Mouse (Mus musculus): ENCODE measurements around the gene Metap1.
"Not testable (repeated sequence)": the region's sequence is repeated elsewhere in the genome, so short reads cannot be mapped to it uniquely, and the experiment has no call there.

The Metap1 gene

DNA sequence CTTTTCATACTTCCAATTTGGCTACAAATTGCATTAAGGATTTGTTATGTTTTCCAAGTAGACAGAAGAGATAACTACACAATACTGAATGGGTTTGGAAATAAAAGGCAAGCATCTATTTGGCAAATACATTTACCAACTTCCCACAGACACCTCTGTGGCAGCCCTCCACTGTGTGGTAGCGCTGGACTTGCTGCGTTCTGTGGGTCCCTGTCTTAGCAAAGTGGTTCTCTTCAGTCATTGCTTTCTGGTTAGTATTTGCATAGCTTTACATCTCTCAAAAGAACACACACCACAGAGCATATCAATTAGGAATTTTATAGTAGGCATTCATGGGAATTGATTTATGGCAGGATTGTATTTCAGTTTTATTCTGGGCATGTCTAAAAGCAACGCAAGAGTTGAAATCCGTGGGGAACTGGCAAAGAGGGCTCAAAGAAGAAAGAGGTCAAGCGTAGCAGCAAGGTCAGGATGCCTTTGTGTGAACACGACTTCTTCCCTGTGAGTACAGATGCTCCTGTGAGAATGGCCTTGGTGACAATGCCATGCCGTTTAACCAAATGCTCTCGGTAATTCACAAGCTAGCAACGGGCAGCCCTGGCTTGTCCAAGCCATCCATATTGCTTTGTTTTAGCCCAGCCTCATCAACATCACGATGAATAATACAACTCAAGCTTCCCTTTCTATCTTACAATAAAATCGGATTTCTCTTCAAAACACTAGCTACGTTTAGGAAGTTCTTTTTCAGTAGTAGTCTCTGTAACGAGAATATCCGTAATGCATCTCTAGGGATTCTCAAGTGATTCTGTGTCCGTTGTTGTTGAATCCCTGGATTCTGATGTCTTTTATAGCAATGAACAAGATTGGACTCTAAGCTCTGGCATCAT is 10.8 kb upstream of the Metap1 start:
- DNase-seq (ENCODE audit: low read depth, low spot score): no peak

GRCm38 (mm10) chr3:138498731-138499130 is 9.4 kb upstream of the Metap1 start:
- DNase-seq (ENCODE audit: low read depth, low spot score): no peak

DNA sequence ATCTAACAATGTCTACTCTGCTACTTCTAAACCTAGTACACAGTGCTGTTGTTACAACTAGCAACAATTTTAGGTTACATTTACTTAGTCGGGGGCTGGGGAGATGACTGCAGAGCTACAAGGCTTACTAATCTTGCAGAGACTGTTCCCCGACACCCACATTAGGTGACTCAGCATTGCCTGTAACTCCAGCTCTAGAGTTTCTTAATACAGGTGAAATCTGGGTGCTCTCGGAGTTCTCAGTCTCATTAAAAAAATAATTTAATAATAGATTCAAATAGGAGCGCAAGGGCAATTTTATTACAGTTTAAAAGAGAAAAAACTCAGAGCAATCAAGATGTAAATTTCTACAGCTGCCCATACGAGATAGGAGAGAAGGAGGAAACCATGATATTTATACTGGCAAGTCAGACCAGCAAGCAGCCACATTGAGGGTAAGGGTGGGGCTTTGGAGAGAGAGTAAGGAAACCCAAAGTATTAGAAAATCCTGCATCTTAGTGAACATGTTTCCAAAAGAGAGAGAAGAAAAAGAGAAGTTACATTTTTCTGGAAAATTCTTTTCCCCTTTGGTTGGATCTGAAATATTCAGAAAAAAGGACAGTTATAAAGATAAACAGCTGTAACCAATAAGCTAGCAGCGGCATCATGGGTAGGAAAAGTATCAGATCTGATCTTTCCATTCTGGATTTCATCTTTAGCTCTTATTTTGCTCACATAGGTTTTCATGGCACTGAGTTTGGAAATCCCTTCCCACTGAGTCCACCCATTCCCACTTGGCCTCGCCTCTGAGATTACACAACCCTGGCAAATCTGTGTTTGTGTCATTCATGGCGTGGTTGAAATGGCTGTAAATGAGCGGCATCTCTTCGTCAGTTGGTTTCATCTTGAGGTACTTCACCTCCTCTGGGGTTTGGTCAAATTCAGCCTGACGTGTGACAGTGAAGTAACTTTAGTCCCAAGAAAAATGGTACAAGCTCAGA is 6.1 kb upstream of the Metap1 start:
- DNase-seq (ENCODE audit: low read depth, low spot score): no peak

GRCm38 (mm10) chr3:138494565-138494964 is 5.2 kb upstream of the Metap1 start:
- DNase-seq (ENCODE audit: low read depth, low spot score): no peak

DNA sequence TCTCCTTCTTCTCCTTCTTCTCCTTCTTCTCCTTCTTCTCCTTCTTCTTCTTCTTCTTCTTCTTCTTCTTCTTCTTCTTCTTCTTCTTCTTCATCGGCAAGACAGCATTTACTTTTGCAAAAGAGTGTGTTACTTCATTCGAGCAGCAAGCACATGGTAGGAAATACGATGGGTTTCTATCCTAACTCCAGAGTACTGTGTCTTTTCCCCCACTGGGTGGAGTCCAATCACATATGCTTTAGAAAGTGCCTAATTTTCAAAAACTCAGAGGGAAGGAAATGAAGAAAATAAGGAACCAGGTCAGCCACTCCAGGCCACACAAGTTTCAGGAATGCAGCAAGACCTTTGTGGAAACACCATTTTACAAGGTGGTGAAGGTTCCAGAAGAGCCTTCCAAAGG is 4.4 kb upstream of the Metap1 start:
- no peak for DNase-seq (ENCODE audit: low read depth, low spot score)

DNA sequence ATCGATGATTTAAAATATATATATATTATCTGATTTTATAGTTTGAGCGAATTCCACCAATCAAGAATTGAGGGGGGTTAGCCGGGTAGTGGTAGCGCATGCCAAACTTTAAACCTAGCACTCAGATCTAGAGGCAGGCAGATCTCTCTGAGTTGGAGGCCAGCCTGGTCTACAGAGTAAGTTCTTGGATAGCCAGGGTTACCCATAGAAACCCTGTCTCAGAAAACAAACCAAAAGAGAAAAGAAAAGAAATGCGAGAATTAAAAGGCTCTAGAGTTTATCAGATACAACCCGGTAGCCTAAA is 671 bp upstream of the Metap1 start:
- DNase-seq (ENCODE audit: low read depth, low spot score): no peak

DNA sequence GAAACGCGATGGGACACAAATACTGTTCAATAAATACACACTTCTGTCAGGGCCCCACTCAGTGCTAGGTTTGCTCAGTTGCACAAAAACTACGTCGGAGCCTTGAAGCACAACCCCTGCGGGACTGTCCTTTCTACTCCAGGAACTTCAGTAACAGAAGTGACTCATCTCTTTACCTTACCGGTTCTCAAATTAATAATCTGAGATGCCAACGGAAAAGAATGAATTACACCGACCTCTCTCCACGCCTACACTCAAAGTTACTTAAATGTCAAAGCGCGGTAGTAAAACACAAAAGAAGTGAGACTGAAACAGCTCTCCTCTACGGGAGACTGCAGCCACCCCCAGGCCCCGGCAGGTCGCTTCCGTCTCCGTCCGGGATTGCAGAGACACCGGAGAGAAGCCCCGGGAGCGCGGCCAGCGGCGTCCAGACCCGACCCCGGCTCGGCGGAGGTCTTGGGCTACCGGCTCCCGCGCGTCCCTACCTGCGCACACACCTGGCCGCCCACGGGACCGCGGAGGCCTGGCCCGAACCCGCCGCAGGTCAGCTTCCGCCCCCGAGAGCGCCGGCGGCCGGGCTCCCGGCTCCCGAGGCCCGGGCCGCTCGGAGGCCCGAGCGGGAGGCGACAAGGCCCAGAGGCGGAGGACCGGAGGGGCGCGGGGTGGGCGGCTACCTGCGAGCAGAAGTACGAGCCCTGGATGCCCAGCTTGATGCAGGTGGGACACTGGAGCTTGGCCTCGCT is 560 bp downstream of the Metap1 start:
- DNase-seq (ENCODE audit: low read depth, low spot score): no peak

DNA sequence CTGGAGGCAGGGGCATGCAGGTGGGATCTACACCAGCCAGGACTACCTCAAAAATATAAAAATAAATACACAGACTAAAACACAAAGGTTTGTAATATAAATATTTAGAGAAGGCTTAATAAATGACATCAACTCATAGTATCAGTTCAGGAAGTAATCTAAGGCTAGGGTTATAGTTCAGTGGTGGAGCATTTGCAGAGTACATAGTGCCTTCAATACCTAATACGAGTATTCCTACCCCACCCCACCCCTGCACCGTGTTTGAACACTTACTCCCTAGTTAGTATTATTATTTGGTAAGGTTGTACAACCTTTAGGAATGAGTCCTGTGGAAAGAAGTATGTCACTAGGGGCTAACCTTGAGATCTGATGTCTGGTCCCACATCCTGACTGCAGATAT is 6.1 kb downstream of the Metap1 start:
- no peak for DNase-seq (ENCODE audit: low read depth, low spot score)

- DNase-seq (ENCODE audit: low read depth, low spot score): no peak
Measured at GRCm38 (mm10) chr3:138481526-138482284, 7.6 kb downstream of the Metap1 start.

DNA sequence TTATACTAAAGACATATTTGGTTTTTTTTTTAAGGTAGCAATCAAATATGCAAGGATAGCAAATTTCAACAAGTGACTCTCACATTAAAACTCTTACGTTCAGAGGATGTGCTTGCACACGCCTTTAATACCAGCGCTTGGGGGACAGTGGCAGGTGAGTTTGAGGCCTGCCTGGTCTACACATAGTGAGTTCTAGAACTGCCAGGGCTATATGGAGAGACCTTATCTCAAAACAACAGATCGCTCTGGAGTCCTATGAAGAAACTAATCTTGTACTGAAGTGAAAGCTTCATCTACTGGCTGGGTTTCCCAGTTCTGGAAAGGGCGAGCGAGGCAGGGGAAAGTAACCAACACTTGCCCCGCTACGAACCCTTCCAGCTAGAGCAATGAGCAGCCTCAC is 9.8 kb downstream of the Metap1 start:
- no peak for DNase-seq (ENCODE audit: low read depth, low spot score)

GRCm38 (mm10) chr3:138471066-138471465 is 18.2 kb downstream of the Metap1 start:
- DNase-seq (ENCODE audit: low read depth, low spot score): no peak

GRCm38 (mm10) chr3:138466656-138467055 is 22.7 kb downstream of the Metap1 start:
- DNase-seq (ENCODE audit: low read depth, low spot score): not testable (repeated sequence)

DNA sequence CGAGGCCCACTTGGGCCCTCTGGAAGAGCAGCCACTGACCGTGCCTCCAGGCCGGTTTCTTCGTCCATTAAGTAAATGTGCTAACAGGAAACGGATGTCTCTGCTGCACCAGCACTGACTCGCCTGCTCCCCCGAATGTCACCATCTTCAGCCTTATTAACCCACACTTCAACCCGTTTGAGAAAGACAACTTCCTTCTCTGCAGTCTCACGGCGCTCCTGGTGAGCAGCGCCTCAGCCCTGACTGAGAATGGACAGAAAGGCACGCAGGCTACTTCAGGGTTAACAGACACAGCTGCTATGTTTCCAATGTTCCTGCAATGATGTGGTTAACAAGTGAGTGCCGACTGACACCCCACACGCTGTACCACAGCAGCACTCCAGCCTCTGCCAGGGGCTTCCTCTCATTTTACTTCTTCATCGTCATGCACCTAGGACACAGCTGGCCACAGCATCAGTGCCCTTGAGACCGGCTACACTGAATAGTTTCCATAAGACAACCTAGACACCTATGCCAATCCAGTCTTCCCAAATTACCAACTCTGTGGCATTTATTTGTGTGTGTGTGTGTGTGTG is 24.7 kb downstream of the Metap1 start:
- no peak for DNase-seq (ENCODE audit: low read depth, low spot score)

DNA sequence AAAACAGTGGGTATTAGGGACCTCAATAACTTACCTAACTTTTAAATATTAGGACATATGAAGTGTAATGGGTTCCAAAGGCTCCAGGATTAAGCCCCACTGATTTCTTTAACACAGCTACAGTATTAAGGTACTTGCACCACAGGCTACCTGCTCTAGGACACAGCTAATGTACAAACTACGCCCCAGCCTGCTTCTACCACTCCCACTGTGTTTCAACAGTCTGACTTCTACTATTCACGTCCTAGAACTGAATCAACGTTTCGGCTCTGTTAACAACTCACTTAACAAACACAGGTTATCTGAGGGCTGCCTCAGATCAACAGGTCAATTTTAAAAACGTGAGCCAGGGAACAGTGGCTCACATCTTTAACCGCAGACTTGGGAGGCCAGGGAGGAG is 25.5 kb downstream of the Metap1 start:
- DNase-seq (ENCODE audit: low read depth, low spot score): no peak

DNA sequence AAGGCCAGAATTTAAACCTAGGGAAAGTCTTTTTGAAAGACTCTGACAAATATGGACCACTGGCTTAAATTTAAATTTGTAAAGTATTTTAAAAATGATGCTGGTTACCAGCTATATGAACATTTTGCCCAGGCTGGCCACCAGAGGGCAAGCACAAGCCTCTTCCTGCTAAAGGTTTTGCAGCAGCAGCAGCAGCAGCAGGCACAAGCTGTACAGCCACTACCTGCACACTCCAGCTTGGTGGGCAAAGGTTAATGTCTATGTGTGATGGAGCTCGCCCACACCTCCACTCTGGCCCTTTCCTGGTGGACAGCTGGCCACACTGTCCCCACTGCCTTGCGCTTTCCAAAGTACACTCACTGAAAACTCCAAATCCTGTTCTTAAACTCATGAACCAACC is 26.2 kb downstream of the Metap1 start:
- no peak for DNase-seq (ENCODE audit: low read depth, low spot score)

GRCm38 (mm10) chr3:138461832-138462231 is 27.5 kb downstream of the Metap1 start:
- DNase-seq (ENCODE audit: low read depth, low spot score): no peak

GRCm38 (mm10) chr3:138460260-138460659 is 29.1 kb downstream of the Metap1 start:
- peak; percentile 16 for DNase-seq (ENCODE audit: low read depth, low spot score)

DNA sequence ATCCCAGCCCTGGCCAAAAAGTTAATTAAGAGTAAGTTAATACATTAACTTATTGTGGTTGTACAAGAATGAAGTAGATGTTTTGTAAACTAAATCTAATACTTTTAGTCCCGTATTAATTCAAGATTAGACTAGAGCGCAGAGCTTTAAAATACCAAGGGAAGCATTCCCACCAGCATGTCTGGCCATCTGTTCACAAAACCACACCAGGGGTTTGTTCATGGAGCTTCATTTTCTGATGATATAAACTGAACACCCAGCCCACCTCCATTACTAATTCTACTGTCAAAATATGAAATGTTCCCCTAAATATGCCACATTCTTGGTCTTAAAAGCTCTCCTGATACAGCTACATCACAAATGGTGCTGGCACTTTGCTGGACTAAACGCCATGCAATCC is 30.9 kb downstream of the Metap1 start:
- no peak for DNase-seq (ENCODE audit: low read depth, low spot score)

GRCm38 (mm10) chr3:138454711-138455435 is 34.4 kb downstream of the Metap1 start:
- no peak for DNase-seq (ENCODE audit: low read depth, low spot score)

DNA sequence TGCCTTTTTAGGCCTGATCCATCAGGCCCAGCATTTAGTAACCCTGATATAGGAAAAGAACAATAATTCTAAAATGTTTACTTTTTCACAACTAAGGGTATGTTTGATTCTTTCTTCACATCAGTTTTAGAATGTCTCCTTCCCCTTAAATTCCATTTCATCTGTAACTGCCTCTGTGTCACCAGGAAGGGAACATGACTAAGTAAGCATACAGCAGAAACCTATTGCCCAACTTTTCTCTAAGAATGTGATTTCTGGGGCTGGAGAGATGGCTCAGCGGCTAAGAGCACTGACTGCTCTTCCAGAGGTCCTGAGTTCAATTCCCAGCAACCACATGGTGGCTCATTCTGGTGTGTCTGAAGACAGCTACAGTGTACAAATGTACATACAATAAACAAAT is 35.1 kb downstream of the Metap1 start:
- DNase-seq (ENCODE audit: low read depth, low spot score): no peak
